In the genomic region with DNA sequence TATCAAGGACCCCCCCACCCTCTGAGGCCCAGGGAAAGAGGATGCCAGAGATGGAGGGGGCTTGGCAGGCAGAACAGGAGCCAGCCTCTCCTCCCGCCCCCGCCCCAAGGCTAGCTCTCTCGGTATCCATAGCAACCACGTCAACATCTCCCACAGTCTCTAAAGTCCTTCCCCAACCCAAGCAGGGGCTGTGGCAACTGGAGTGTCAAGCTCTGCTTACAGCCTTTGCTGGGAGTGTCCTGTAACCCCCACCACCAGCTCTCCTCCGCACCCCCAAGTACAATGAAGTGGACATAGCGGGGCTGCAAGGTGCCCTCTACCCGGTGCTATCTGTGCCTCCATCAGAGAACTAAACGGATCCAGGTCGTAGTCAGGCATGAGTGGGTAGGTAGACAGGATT, we compare ENCODE assay signal across 9 mouse cellular contexts. TPM values are rescaled to one million over a fixed set of nuclear protein-coding genes. Genes with fewer than 3 reads are reported as not detected.
DNase-seq lines count a peak whose midpoint lies in the region; ATAC-seq lines count a peak whose summit lies in the region.
"Had no signal": no experiment of that assay in that cellular context is flagged by ENCODE, and none has a peak within 500 bp of the region (broad histone marks: within the 10 kb centered on the region; RNA-seq: fewer than 3 reads in every experiment).

No protein-coding gene starts in this region.

- intact Hi-C loops in left cerebral cortex, postnatal 10 days (cut with DNase I), result no loop called here
- intact Hi-C loops in left cerebral cortex, postnatal 4 days (cut with DNase I), result no loop called here

- no peaks in the 10 kb centered on the region for H3K27me3 ChIP-seq in hindbrain, embryonic 13.5 days
- H3K27me3 ChIP-seq in neural tube, embryonic 15.5 days (replicated peaks), result no peaks in the 10 kb centered on the region

- H3K36me3 ChIP-seq in hindbrain, embryonic 13.5 days, result no peaks in the 10 kb centered on the region
- no peaks in the 10 kb centered on the region for H3K36me3 ChIP-seq in neural tube, embryonic 15.5 days

- peaks cover 79% of the 10 kb centered on the region for H3K4me1 ChIP-seq in hindbrain, embryonic 13.5 days (replicated peaks)
- H3K4me1 ChIP-seq in neural tube, embryonic 15.5 days, result peaks cover 67% of the 10 kb centered on the region

- peak overlapping the region; percentile 51 for H3K9ac ChIP-seq in hindbrain, embryonic 13.5 days
- H3K9ac ChIP-seq in neural tube, embryonic 15.5 days (replicated peaks), result no peak overlapping the region

- no peak overlapping the region for H3K27ac ChIP-seq in hindbrain, embryonic 13.5 days
- no peak overlapping the region for H3K27ac ChIP-seq in neural tube, embryonic 15.5 days (replicated peaks)

- no peaks in the 10 kb centered on the region for H3K9me3 ChIP-seq in hindbrain, embryonic 13.5 days
- no peaks in the 10 kb centered on the region for H3K9me3 ChIP-seq in neural tube, embryonic 15.5 days (replicated peaks)

- WGBS in hindbrain, embryonic 13.5 days, result 58% methylated on average over 9 of the region's 9 CpGs
- 73% methylated on average over 9 of the region's 9 CpGs for WGBS in neural tube, embryonic 15.5 days

- peak overlapping the region; percentile 2; the same call in 1 of the 2 replicates for H3K4me2 ChIP-seq in hindbrain, embryonic 13.5 days
- 0 out of 2 replicates have a peak overlapping the region, but pooled peaks have one; percentile 5 for H3K4me2 ChIP-seq in neural tube, embryonic 15.5 days

- no peak for DNase-seq in frontal cortex, postnatal 14 days (ENCODE audit: low spot score in 2 of 2)
- DNase-seq in left cerebral cortex, postnatal 10 days (ENCODE audit: extremely low spot score in 1 of 2, low spot score in 2 of 2), result peak; percentile 53 to 57
- DNase-seq in left cerebral cortex, postnatal 4 days, result no peak
- DNase-seq in embryo, embryonic 10.5 days (ENCODE audit: low spot score), result no peak
- DNase-seq: lung, adult 18-20 months had no signal

- ATAC-seq in frontal cortex, adult (ENCODE audit: low TSS enrichment), result peak; percentile 29; the same call in 1 of the 2 replicates
- no peak for ATAC-seq in hindbrain, embryonic 13.5 days (ENCODE audit: low FRiP score)
- no peak for ATAC-seq in neural tube, embryonic 15.5 days (ENCODE audit: low FRiP score)
- ATAC-seq in inflammation-experienced regulatory T-cells, adult 6 months, result no peak

- no peak overlapping the region for H3K4me3 ChIP-seq in hindbrain, embryonic 13.5 days
- H3K4me3 ChIP-seq in neural tube, embryonic 15.5 days (replicated peaks), result no peak overlapping the region

RNA-seq across cellular contexts. Expression of gene Klf16, which starts 3.2 kb away (rescaled TPM):
- 10 to 100 TPM; 40.1 to 46.3 TPM for total RNA-seq in left cerebral cortex, postnatal 10 days (2021)
- total RNA-seq in left cerebral cortex, postnatal 4 days (2021), result 10 to 100 TPM; 34.1 to 35.5 TPM
- 4.6 and 4.9 TPM in 2 replicates for polyA plus RNA-seq in hindbrain, embryonic 13.5 days (2015; fragmentation: Nextera tagmentation; extraction: Ambion mirVana)
- polyA plus RNA-seq in neural tube, embryonic 15.5 days (2015; fragmentation: Nextera tagmentation; extraction: Ambion mirVana), result 6.5 TPM in 2 replicates
- polyA plus RNA-seq in inflammation-experienced regulatory T-cells, adult 6 months (2017; shearing (Covaris generic)), result 1 to 10 TPM; 6.3 to 7.1 (median 6.8) TPM

RNA-seq across cellular contexts. Expression of gene Rexo1, which starts 12.6 kb away (rescaled TPM):
- total RNA-seq in left cerebral cortex, postnatal 10 days (2021), result 10 to 100 TPM; 49.5 to 49.6 TPM
- 10 to 100 TPM; 65.2 to 67.5 TPM for total RNA-seq in left cerebral cortex, postnatal 4 days (2021)
- 28.8 and 31.3 TPM in 2 replicates for polyA plus RNA-seq in hindbrain, embryonic 13.5 days (2015; fragmentation: Nextera tagmentation; extraction: Ambion mirVana)
- 29.5 TPM in 2 replicates for polyA plus RNA-seq in neural tube, embryonic 15.5 days (2015; fragmentation: Nextera tagmentation; extraction: Ambion mirVana)
- 10 to 100 TPM; 11.3 to 18.6 (median 14.9) TPM for polyA plus RNA-seq in inflammation-experienced regulatory T-cells, adult 6 months (2017; shearing (Covaris generic))

RNA-seq across cellular contexts. Expression of gene Abhd17a, which starts 16.2 kb away (rescaled TPM):
- total RNA-seq in left cerebral cortex, postnatal 10 days (2021), result 100 to 1,000 TPM; 191 to 194 TPM
- 100 to 1,000 TPM; 131 to 133 TPM for total RNA-seq in left cerebral cortex, postnatal 4 days (2021)
- 93.8 and 96.2 TPM in 2 replicates for polyA plus RNA-seq in hindbrain, embryonic 13.5 days (2015; fragmentation: Nextera tagmentation; extraction: Ambion mirVana)
- 148 and 152 TPM in 2 replicates for polyA plus RNA-seq in neural tube, embryonic 15.5 days (2015; fragmentation: Nextera tagmentation; extraction: Ambion mirVana)
- 10 to 100 TPM in 2 of 3 experiments, 1 to 10 TPM in 1; 8.6 to 12.0 (median 11.4) TPM for polyA plus RNA-seq in inflammation-experienced regulatory T-cells, adult 6 months (2017; shearing (Covaris generic))

RNA-seq across cellular contexts. Expression of gene Scamp4, which starts 28.7 kb away (rescaled TPM):
- 10 to 100 TPM; 37.5 to 37.9 TPM for total RNA-seq in left cerebral cortex, postnatal 10 days (2021)
- 10 to 100 TPM; 30.9 to 34.5 TPM for total RNA-seq in left cerebral cortex, postnatal 4 days (2021)
- polyA plus RNA-seq in hindbrain, embryonic 13.5 days (2015; fragmentation: Nextera tagmentation; extraction: Ambion mirVana), result 65.1 and 67.5 TPM in 2 replicates
- polyA plus RNA-seq in neural tube, embryonic 15.5 days (2015; fragmentation: Nextera tagmentation; extraction: Ambion mirVana), result 68.2 and 79.8 TPM in 2 replicates
- polyA plus RNA-seq in inflammation-experienced regulatory T-cells, adult 6 months (2017; shearing (Covaris generic)), result 100 to 1,000 TPM in 2 of 3 experiments, 10 to 100 TPM in 1; 96.2 to 110 (median 108) TPM

RNA-seq across cellular contexts. Expression of gene Adat3, which starts 28.7 kb away (rescaled TPM):
- 1 to 10 TPM; 4.3 TPM for total RNA-seq in left cerebral cortex, postnatal 10 days (2021)
- total RNA-seq in left cerebral cortex, postnatal 4 days (2021), result 1 to 10 TPM; 2.9 to 3.6 TPM
- polyA plus RNA-seq in hindbrain, embryonic 13.5 days (2015; fragmentation: Nextera tagmentation; extraction: Ambion mirVana), result 4.4 and 6.4 TPM in 2 replicates
- 5.0 and 7.0 TPM in 2 replicates for polyA plus RNA-seq in neural tube, embryonic 15.5 days (2015; fragmentation: Nextera tagmentation; extraction: Ambion mirVana)
- 1 to 10 TPM; 2.6 to 4.2 (median 3.1) TPM for polyA plus RNA-seq in inflammation-experienced regulatory T-cells, adult 6 months (2017; shearing (Covaris generic))

Comparison
In these comparisons a context has a peak if more than half of its experiments do, and no peak if none do; other contexts are left out.
1. DNase-seq: peak in left cerebral cortex, postnatal 10 days (2 of 2); none in frontal cortex, postnatal 14 days (0 of 2), left cerebral cortex, postnatal 4 days (single experiment) and embryo, embryonic 10.5 days (single experiment).